Mouse (Mus musculus) bone marrow macrophage, adult 2 months (primary cell): ENCODE data around the gene Il21r. TPM values are rescaled to one million over a fixed set of nuclear protein-coding genes. Genes with fewer than 3 reads are reported as not detected.

Experiments
- H3K27ac ChIP-seq: 2 replicates; pipeline ENCODE4 v1.5.1; 2012; ENCODE audit warnings: low read depth, low read length; ENCODE audit not compliant: insufficient read depth
- H3K4me1 ChIP-seq: 2 replicates; pipeline ENCODE4 v1.6.1; 2012; ENCODE audit warnings: low read length; ENCODE audit not compliant: control insufficient read depth, insufficient read depth
- H3K4me3 ChIP-seq: 2 replicates; pipeline ENCODE4 v1.5.1; 2012; ENCODE audit warnings: mild to moderate bottlenecking, low read length, moderate library complexity; ENCODE audit not compliant: insufficient read depth
- CTCF ChIP-seq: IDR thresholded peaks from 2 replicates; pipeline ENCODE4 v1.5.1; 2012; ENCODE audit warnings: low read depth, mild to moderate bottlenecking, low read length, moderate library complexity
- POLR2A ChIP-seq: IDR thresholded peaks from 2 replicates; pipeline ENCODE4 v1.6.1; 2012; ENCODE audit warnings: mild to moderate bottlenecking, low read depth, low read length, borderline replicate concordance
- polyA plus RNA-seq: library from polyadenylated mRNA; stranded (reverse); fragments of >200 nt; gene quantifications from 2 replicates; pipeline ENCODE4 v1.2.4, GENCODE M21; 2012; ENCODE audit not compliant: missing spikeins, insufficient read depth, insufficient read length

Gene Il21r
- polyA plus RNA-seq, 1 experiment: 37.0 TPM

DNA sequence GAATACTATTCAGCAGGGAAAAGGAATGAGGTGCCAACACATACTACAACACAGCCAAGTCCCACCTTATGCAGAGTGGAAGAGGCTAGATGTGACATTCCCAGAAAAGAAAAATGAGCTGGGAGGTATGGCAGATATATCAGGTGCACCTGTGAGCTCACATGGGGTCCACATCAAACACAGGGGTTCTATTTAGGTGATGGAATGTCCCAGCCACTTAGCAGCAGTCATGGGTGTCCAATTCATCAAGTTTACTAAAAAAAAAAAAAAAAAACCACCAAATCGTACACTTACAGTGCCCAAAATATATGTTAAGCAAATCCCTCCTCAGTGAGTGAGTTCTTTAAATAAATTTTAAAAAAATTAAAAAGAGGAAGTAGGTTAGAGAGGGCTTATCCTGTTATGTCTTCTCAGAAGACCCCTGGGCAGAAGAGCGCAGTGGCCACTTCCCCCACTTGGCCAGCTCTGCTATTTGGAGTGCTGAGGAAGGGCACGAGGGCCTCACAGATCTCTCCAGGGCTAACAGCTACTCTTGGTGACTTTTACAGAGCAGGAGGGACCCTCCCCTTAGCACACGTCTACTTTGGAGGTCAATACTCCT lies 3.8 kb upstream of the Il21r start:
- TF ChIP-seq CTCF (no peak), POLR2A (no peak)
- Histone ChIP-seq H3K4me1 (peaks cover 70% of the 10 kb centered on the region), H3K4me3 (no peak overlapping the region), H3K27ac (peak overlapping the region; percentile 60)

DNA sequence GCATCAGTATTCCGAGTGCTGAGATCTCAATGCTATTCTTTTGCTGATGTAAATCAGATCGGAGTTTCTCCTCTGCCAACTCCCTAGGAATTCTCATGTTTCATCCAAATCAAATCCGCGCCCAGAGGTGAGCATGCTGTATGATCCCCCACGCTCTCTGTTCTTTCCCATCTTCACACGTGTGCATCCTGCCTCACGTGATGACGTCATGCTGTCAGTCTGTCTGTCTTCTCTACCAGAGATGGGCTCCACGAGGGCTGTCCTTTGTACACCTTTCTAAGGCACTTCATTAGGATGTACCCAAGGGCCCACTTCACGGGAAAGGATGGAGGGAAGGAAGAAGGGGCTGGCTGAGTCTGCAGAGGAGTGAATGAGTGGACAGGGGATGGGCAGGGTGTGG lies 3.1 kb upstream of the Il21r start:
- Histone ChIP-seq H3K27ac (peak overlapping the region; percentile 38), H3K4me3 (no peak overlapping the region), H3K4me1 (peaks cover 69% of the 10 kb centered on the region)
- TF ChIP-seq CTCF: no peak
- no peak for TF ChIP-seq POLR2A

DNA sequence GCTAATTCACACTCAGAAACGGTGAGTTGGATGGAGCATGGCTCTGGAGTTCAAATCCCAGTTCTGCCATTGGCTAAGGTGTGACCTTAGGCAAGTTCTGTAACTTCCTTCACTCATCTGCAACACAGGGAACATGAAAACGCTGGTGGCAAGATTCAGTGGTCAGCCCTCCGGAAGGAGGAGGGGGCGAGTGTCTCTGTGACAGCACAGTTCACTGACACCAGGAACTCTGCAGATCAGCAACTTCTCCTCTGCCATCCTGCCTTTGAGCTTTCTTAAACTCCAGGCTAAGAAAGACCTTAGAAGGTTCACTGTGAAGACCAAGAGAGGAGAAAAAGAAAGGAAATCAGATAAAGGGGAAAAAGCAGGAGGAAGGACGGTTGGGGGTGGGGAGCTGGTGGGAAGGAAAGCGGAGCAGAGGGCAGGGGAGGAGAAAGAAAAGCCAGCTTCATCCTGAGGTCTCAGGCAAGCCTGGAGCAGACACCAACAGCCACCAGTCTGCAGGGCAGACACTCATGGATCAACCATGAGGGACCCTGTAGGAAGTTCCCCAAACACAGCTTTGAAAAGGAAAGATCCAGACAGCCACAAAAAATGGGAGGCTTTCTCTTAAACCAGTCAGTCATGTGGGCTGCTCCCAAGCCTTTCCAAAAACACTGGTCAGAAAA lies 2.5 kb upstream of the Il21r start:
- H3K4me3 ChIP-seq: no peak overlapping the region
- H3K4me1 ChIP-seq: peaks cover 64% of the 10 kb centered on the region
- no peak for TF ChIP-seq POLR2A
- H3K27ac ChIP-seq: peak overlapping the region; percentile 83

DNA sequence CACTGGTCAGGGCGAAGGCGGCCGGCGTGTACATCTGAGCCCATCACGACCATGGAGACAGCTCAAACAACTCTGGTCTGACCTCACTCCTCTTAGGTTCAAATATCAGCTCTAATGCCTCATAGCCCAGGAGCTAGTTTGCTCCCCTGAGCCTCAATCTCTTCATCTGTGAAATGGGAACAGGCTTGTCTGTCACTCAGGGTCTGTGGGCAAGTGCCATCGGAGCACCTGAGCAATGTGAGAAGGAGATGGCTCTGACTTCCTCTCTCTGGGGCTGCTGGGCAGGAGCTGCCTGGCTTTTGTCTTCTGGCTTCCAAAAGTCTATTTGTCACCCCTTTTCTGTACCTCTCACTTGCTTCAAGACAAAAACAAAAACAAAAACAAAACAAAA lies 2.0 kb upstream of the Il21r start:
- Histone ChIP-seq H3K4me1 (peaks cover 59% of the 10 kb centered on the region), H3K27ac (peak overlapping the region; percentile 83), H3K4me3 (peak overlapping the region; percentile 15)

DNA sequence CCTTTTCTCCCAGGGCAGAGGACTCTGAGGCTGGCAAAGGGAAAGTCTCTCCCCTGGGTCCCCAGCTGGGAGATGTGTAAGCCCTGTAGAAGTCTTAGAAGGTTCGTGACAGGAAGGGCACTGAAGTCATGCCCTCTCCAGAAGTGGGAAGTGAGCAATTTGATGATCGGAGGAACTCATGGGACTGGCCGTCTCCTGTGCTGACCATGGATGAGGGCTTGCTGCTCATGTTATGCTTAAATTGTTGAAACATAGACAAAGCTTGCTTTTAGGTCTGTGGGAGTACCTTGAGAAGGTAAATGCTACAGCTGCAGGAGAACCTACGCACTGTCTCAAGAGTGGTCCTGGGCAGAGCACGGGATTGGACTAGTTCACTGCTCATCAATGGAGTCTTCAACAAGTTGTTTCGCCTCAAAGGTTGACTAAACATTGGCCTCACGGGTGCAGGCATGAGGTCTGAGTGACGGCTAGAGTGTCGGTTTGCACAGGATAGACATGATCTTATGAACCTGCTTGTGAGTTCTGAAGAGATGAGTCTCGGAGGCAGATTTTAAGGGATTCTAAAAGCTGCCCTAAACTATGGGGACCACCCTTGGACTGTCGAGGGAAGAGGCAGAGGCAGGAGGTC lies 1.3 kb upstream of the Il21r start:
- TF ChIP-seq CTCF: no peak
- no peak for TF ChIP-seq POLR2A
- H3K27ac ChIP-seq: peak overlapping the region; percentile 83
- H3K4me1 ChIP-seq: peaks cover 55% of the 10 kb centered on the region
- H3K4me3 ChIP-seq: peak overlapping the region; percentile 15

More for the DNA sequence above, 2.0 kb upstream of the Il21r start:
- no peak for TF ChIP-seq POLR2A
- no peak for TF ChIP-seq CTCF

DNA sequence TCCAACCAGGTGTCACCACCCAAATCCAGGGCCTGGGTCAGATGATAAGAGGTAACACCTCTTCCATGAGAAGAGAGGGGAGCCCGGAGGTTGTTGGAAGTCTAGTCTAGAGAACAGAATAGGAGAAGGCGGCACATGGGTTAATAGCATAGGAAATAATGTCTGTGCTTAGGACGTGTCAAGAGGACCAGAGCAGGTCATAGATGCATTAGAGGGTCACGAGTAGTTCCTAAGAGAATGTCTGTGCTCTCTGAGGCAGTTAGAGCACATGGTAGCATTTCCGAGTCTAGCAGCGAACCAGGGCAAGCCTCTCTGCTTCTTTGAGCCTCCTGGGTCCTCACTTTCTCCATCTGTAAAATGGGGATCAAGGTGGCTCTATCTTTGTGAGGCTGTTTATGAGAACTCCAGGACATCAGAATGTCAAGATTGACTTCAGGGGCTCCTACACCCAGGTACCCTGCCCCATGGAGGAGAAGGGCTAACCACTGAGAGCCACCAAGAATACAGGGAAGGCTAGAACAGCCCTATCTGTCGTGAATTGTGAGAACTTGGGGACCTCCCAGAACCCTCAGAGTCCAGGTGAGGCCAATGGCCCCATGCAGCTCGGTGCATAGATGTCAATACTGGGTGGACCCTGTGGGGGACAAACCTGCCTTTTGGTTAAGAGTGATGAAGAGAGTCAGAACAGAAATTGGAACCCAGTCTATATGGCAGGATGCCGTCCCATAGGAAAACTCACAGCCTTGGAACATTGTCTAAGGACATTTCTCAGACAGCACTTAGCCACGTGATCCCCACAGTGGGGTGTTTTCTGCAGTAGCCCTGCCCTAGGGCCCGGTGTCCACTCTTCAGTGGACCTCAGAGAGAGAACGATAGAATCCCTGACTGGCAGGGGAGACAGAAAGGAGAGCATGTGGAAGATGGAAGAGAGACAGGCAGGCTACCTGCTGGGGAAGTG lies 1.4 kb downstream of the Il21r start:
- H3K4me1 ChIP-seq: peaks cover 46% of the 10 kb centered on the region
- no peak overlapping the region for H3K27ac ChIP-seq
- TF ChIP-seq CTCF (no peak), POLR2A (no peak)
- H3K4me3 ChIP-seq: no peak overlapping the region

DNA sequence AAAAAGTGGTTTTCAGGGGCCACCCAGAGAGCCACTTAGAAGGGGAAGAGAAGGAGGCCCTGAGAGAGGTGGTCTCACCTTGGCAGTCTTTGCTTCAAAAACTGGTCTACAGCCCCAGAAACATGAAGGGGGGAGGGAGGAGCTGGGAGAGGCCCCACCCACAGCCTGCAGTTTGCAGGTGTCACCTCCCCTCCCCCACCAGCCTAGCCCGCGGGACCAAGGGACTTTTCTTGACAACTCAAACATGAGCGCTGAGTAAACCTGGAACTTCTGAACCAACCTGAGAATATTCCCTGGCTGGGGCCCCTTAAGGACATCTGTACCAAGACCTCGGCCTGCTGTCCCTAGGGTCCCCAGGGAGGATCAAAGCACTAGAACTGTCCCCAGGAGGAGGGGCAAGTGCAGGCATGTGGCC lies 2.5 kb downstream of the Il21r start:
- Histone ChIP-seq H3K4me1 (peaks cover 36% of the 10 kb centered on the region), H3K4me3 (no peak overlapping the region), H3K27ac (no peak overlapping the region)
- TF ChIP-seq POLR2A (no peak), CTCF (no peak)

DNA sequence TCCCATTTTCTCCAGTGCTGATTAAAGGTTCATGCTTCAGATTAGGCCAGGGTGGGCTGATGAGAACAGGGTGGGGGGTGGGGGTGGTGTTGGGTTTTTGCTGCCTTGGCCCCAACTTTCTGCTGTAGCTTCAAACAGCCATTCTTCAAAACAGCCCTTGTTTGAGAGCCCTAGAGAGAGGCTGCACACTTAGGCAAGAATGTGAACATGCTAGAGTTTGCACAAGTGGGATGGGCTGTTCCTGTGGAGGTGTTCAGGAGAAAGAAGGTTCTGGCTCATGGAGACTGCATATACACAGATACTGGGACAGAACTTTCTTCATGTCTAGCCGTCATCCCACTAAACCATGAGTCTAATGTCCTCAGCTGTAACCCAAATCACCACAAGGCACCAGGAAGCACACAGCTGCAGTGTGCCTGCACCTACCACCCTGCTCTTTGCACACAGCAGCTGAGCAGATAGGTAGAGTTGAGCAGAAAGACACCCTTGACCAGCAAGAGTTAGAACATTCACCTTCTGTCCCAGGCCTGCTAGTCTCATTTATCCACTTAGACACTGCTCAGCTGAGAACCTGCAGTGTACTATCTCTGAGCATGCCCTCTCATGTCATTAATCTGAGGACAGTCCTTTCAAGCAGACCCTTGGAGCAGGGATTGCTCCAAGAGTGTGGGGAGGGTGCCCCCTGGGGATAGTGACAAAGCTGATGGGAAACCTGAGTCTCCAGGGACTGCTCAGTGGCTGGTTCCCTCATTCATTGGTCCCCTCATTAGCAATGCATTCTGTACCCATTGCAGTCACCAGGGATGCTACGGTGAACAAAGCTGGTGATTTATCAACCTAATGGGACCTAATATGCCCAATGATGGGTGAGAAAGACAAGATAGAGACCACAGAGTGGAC lies 3.3 kb downstream of the Il21r start:
- peaks cover 28% of the 10 kb centered on the region for H3K4me1 ChIP-seq

More for the DNA sequence above, 3.3 kb downstream of the Il21r start:
- no peak for TF ChIP-seq POLR2A
- TF ChIP-seq CTCF: no peak
- H3K27ac ChIP-seq: no peak overlapping the region
- no peak overlapping the region for H3K4me3 ChIP-seq
